Mouse (Mus musculus): ENCODE measurements at regions not wholly inside any gene's neighbourhood (a gene's known extent, or its start where the extent isn't known, plus 50 kb on each side); places are given as distances from the start of the nearest gene placed in this dataset.
A peak's percentile ranks its signal among the peaks of the same experiment; 100 is the strongest.

GRCm38 (mm10) chr2:72825251-72825650 is 155.0 kb downstream of the Sp3 start:
- DNase-seq (ENCODE audit: low spot score): no peak

- no peak for DNase-seq (ENCODE audit: low spot score)
Observed at GRCm38 (mm10) chr2:72829139-72829538, 151.1 kb downstream of the Sp3 start.

- no peak for DNase-seq (ENCODE audit: low spot score)
Observed at GRCm38 (mm10) chr2:72832770-72833169, 147.5 kb downstream of the Sp3 start.

- peak; percentile 9 for DNase-seq (ENCODE audit: low spot score)
Observed at GRCm38 (mm10) chr2:72838085-72838727, 142.0 kb downstream of the Sp3 start.

- DNase-seq (ENCODE audit: low spot score): no peak
Observed at GRCm38 (mm10) chr2:72839673-72840072, 140.6 kb downstream of the Sp3 start.

GRCm38 (mm10) chr2:72841367-72841766 is 138.9 kb downstream of the Sp3 start:
- no peak for DNase-seq (ENCODE audit: low spot score)

GRCm38 (mm10) chr2:72843610-72844009 is 136.6 kb downstream of the Sp3 start:
- DNase-seq (ENCODE audit: low spot score): no peak

- no peak for DNase-seq (ENCODE audit: low spot score)
Observed at GRCm38 (mm10) chr2:72849441-72850192, 130.6 kb downstream of the Sp3 start.

GRCm38 (mm10) chr2:72852509-72852908 is 127.7 kb downstream of the Sp3 start:
- DNase-seq (ENCODE audit: low spot score): no peak

- DNase-seq (ENCODE audit: low spot score): no peak
Observed at GRCm38 (mm10) chr2:72855276-72855970, 124.8 kb downstream of the Sp3 start.

GRCm38 (mm10) chr2:72855971-72856755 is 124.1 kb downstream of the Sp3 start:
- no peak for DNase-seq (ENCODE audit: low spot score)

- no peak for DNase-seq (ENCODE audit: low spot score)
Observed at GRCm38 (mm10) chr2:72857377-72857776, 122.9 kb downstream of the Sp3 start.

- no peak for DNase-seq (ENCODE audit: low spot score)
Observed at GRCm38 (mm10) chr2:72865462-72866365, 114.5 kb downstream of the Sp3 start.

- DNase-seq (ENCODE audit: low spot score): no peak
Observed at GRCm38 (mm10) chr2:72866366-72866688, 113.9 kb downstream of the Sp3 start.

- DNase-seq (ENCODE audit: low spot score): no peak
Observed at GRCm38 (mm10) chr2:72868173-72868572, 112.1 kb downstream of the Sp3 start.

GRCm38 (mm10) chr2:72871836-72872235 is 108.4 kb downstream of the Sp3 start:
- DNase-seq (ENCODE audit: low spot score): peak; percentile 11

- DNase-seq (ENCODE audit: low spot score): no peak
Observed at GRCm38 (mm10) chr2:72873948-72874347, 106.3 kb downstream of the Sp3 start.

- DNase-seq (ENCODE audit: low spot score): no peak
Observed at GRCm38 (mm10) chr2:72874533-72874932, 105.7 kb downstream of the Sp3 start.

GRCm38 (mm10) chr2:72875677-72876076 is 104.6 kb downstream of the Sp3 start:
- DNase-seq (ENCODE audit: low spot score): no peak

- DNase-seq (ENCODE audit: low spot score): no peak
Observed at GRCm38 (mm10) chr2:72880016-72880415, 100.2 kb downstream of the Sp3 start.

- no peak for DNase-seq (ENCODE audit: low spot score)
Observed at GRCm38 (mm10) chr2:72881554-72881953, 98.7 kb downstream of the Sp3 start.
